ENCODE assay signal across 7 mouse cellular contexts in genomic region chr11:12532288-12532687, GRCm38 (mm10).
DNase-seq lines count a peak whose midpoint lies in the region; ATAC-seq and TF ChIP-seq lines count a peak whose summit lies in the region.

No protein-coding gene starts in this region.

- TF ChIP-seq CTCF in midbrain, postnatal 0 days (IDR thresholded peaks at IDR 0.05): peak; percentile 91

- no peaks in the 10 kb centered on the region for H3K36me3 ChIP-seq in embryonic facial prominence, embryonic 10.5 days (replicated peaks)
- no peaks in the 10 kb centered on the region for H3K36me3 ChIP-seq in heart, embryonic 13.5 days
- H3K36me3 ChIP-seq in kidney, embryonic 16.5 days (ENCODE audit: insufficient read depth, low read length): no peaks in the 10 kb centered on the region
- no peaks in the 10 kb centered on the region for H3K36me3 ChIP-seq in limb, embryonic 13.5 days
- H3K36me3 ChIP-seq in midbrain, postnatal 0 days (ENCODE audit: insufficient read depth, low read length): no peaks in the 10 kb centered on the region

- 0 out of 2 replicates have a peak overlapping the region, but pooled peaks have one; percentile 3 for H3K27ac ChIP-seq in embryonic facial prominence, embryonic 10.5 days (replicated peaks)
- no peak overlapping the region; the same call in 1 of the 2 replicates for H3K27ac ChIP-seq in heart, embryonic 13.5 days (replicated peaks)
- H3K27ac ChIP-seq in kidney, embryonic 16.5 days (ENCODE audit: low read length): no peak overlapping the region
- H3K27ac ChIP-seq in limb, embryonic 13.5 days: no peak overlapping the region
- H3K27ac ChIP-seq in midbrain, postnatal 0 days (ENCODE audit: low read depth, low read length): peak overlapping the region; percentile 38; the same call in 1 of the 2 replicates

- peak; percentile 95 for DNase-seq in brain, adult 2 months (ENCODE audit: low read depth, low spot score)
- peak; percentile 63 for DNase-seq in embryonic facial prominence, embryonic 10.5 days (ENCODE audit: low spot score)
- peak; percentile 94 for DNase-seq in midbrain, postnatal 0 days (ENCODE audit: low spot score)
- DNase-seq in yolk sac, embryonic 10.5 days (ENCODE audit: low spot score): peak; percentile 44

- H3K27me3 ChIP-seq in embryonic facial prominence, embryonic 10.5 days (replicated peaks; ENCODE audit: low read depth, poor library complexity, severe bottlenecking): peaks cover 4% of the 10 kb centered on the region; the same call in 1 of the 2 replicates
- H3K27me3 ChIP-seq in heart, embryonic 13.5 days (replicated peaks): no peaks in the 10 kb centered on the region
- H3K27me3 ChIP-seq in kidney, embryonic 16.5 days (ENCODE audit: insufficient read depth, low read length): no peaks in the 10 kb centered on the region
- no peaks in the 10 kb centered on the region for H3K27me3 ChIP-seq in limb, embryonic 13.5 days
- H3K27me3 ChIP-seq in midbrain, postnatal 0 days (ENCODE audit: insufficient read depth, low read length): no peaks in the 10 kb centered on the region; the same call in 1 of the 2 replicates

- no peak overlapping the region for H3K4me3 ChIP-seq in embryonic facial prominence, embryonic 10.5 days
- H3K4me3 ChIP-seq in heart, embryonic 13.5 days: no peak overlapping the region
- no peak overlapping the region for H3K4me3 ChIP-seq in kidney, embryonic 16.5 days (ENCODE audit: low read length)
- H3K4me3 ChIP-seq in limb, embryonic 13.5 days: no peak overlapping the region
- H3K4me3 ChIP-seq in midbrain, postnatal 0 days (ENCODE audit: low read depth, low read length): no peak overlapping the region

- peak; percentile 51 for ATAC-seq in heart, embryonic 13.5 days (ENCODE audit: extremely low read depth, insufficient number of reproducible peaks, low FRiP score, low TSS enrichment)
- ATAC-seq in kidney, embryonic 16.5 days (ENCODE audit: low FRiP score, low TSS enrichment): peak; percentile 99
- peak; percentile 98 for ATAC-seq in limb, embryonic 13.5 days (ENCODE audit: low FRiP score, low read depth)
- peak; percentile 99 for ATAC-seq in midbrain, postnatal 0 days (ENCODE audit: low FRiP score)

- 8% methylated on average over 3 of the region's 3 CpGs for WGBS in embryonic facial prominence, embryonic 10.5 days
- 5% methylated on average over 3 of the region's 3 CpGs for whole genome bisulfite sequencing in heart, embryonic 13.5 days
- 9% methylated on average over 3 of the region's 3 CpGs for WGBS in kidney, embryonic 16.5 days
- 13% methylated on average over 3 of the region's 3 CpGs for WGBS in limb, embryonic 13.5 days
- WGBS in midbrain, postnatal 0 days: 4% methylated on average over 3 of the region's 3 CpGs

- no peaks in the 10 kb centered on the region for H3K9me3 ChIP-seq in embryonic facial prominence, embryonic 10.5 days
- H3K9me3 ChIP-seq in heart, embryonic 13.5 days: no peaks in the 10 kb centered on the region
- no peaks in the 10 kb centered on the region for H3K9me3 ChIP-seq in kidney, embryonic 16.5 days (ENCODE audit: low read length)
- H3K9me3 ChIP-seq in limb, embryonic 13.5 days: no peaks in the 10 kb centered on the region
- H3K9me3 ChIP-seq in midbrain, postnatal 0 days (ENCODE audit: low read length): no peaks in the 10 kb centered on the region

- no peak overlapping the region for H3K9ac ChIP-seq in heart, embryonic 13.5 days
- H3K9ac ChIP-seq in kidney, embryonic 16.5 days (replicated peaks; ENCODE audit: low read length): no peak overlapping the region
- H3K9ac ChIP-seq in limb, embryonic 13.5 days: no peak overlapping the region
- H3K9ac ChIP-seq in midbrain, postnatal 0 days (replicated peaks; ENCODE audit: low read length, poor library complexity, severe bottlenecking): no peak overlapping the region

- H3K4me2 ChIP-seq in heart, embryonic 13.5 days: no peak overlapping the region
- H3K4me2 ChIP-seq in kidney, embryonic 16.5 days (replicated peaks; ENCODE audit: low read depth, low read length): no peak overlapping the region
- H3K4me2 ChIP-seq in limb, embryonic 13.5 days (replicated peaks): no peak overlapping the region
- no peak overlapping the region for H3K4me2 ChIP-seq in midbrain, postnatal 0 days (ENCODE audit: low read depth, low read length, poor library complexity, severe bottlenecking)

- peaks cover 22% of the 10 kb centered on the region for H3K4me1 ChIP-seq in embryonic facial prominence, embryonic 10.5 days
- H3K4me1 ChIP-seq in heart, embryonic 13.5 days: peaks cover 10% of the 10 kb centered on the region; the same call in 1 of the 2 replicates
- H3K4me1 ChIP-seq in kidney, embryonic 16.5 days (ENCODE audit: insufficient read depth, low read length): peaks cover 8% of the 10 kb centered on the region; the same call in 1 of the 2 replicates
- H3K4me1 ChIP-seq in limb, embryonic 13.5 days: peaks cover 5% of the 10 kb centered on the region
- H3K4me1 ChIP-seq in midbrain, postnatal 0 days (ENCODE audit: insufficient read depth, low read length): no peaks in the 10 kb centered on the region

Comparison
In these comparisons a context has a peak if more than half of its experiments do, and no peak if none do; other contexts are left out.
1. DNase-seq: peak in every context shown above with its lines; median percentile 95 in brain, adult 2 months; 94 in midbrain, postnatal 0 days; 63 in embryonic facial prominence, embryonic 10.5 days; 44 in yolk sac, embryonic 10.5 days.
2. H3K27ac ChIP-seq: peak in embryonic facial prominence, embryonic 10.5 days (single experiment) and midbrain, postnatal 0 days (single experiment); none in heart, embryonic 13.5 days (single experiment), kidney, embryonic 16.5 days (single experiment) and limb, embryonic 13.5 days (single experiment).
3. Peak in every context shown above with its lines, with median percentiles within 50 percentile points of each other: ATAC-seq.